Mouse (Mus musculus): ENCODE results near the gene Olfr1130.
"Not testable (repeated sequence)": the region's sequence is repeated elsewhere in the genome, so short reads cannot be mapped to it uniquely, and the experiment has no call there.

The Olfr1130 gene

GRCm38 (mm10) chr2:87605912-87606311 is at the start of gene Olfr1130:
Gene Olfr1130 (plus strand): TSS chr2:87606212.
- not testable (repeated sequence) for DNase-seq (ENCODE audit: low spot score in 2 of 2)

- DNase-seq (ENCODE audit: low spot score in 2 of 2) = not testable (repeated sequence)
Measured at GRCm38 (mm10) chr2:87573602-87574001, 32.4 kb upstream of the Olfr1130 start, which contains the start of gene Olfr1129. Gene Olfr1129 (plus strand): TSS chr2:87573902.

GRCm38 (mm10) chr2:87626804-87627203 is 20.8 kb downstream of the Olfr1130 start, which contains the start of gene Olfr1131:
Gene Olfr1131 (plus strand): TSS chr2:87627104.
- no peak for DNase-seq (ENCODE audit: low spot score in 2 of 2)

- DNase-seq (ENCODE audit: low spot score in 2 of 2) = no peak
Measured at GRCm38 (mm10) chr2:87637435-87637834, 31.4 kb downstream of the Olfr1130 start, which contains the start of gene Olfr1132. Gene Olfr1132 (minus strand): TSS chr2:87637535.

GRCm38 (mm10) chr2:87642441-87642840 is 36.4 kb downstream of the Olfr1130 start:
- no peak for DNase-seq (ENCODE audit: low spot score in 2 of 2)

- DNase-seq (ENCODE audit: low spot score in 2 of 2) = no peak
Measured at GRCm38 (mm10) chr2:87647274-87647673, 41.3 kb downstream of the Olfr1130 start, which contains the start of gene Olfr1133. Gene Olfr1133 (minus strand): TSS chr2:87647374.

- DNase-seq (ENCODE audit: low spot score in 2 of 2) = no peak
Measured at GRCm38 (mm10) chr2:87658360-87658759, 52.3 kb downstream of the Olfr1130 start, which contains the start of gene Olfr1134. Gene Olfr1134 (minus strand): TSS chr2:87658460.

Data from urinary bladder, postnatal 36 days (tissue).